Mouse (Mus musculus): ENCODE results near the gene Fez2. TPM values are rescaled to one million over a fixed set of nuclear protein-coding genes. Genes with fewer than 3 reads are reported as not detected.

The Fez2 gene
- polyA plus RNA-seq, 3 experiments from 2014 or later: 8.6 to 11.1 (median 10.4) TPM

DNA sequence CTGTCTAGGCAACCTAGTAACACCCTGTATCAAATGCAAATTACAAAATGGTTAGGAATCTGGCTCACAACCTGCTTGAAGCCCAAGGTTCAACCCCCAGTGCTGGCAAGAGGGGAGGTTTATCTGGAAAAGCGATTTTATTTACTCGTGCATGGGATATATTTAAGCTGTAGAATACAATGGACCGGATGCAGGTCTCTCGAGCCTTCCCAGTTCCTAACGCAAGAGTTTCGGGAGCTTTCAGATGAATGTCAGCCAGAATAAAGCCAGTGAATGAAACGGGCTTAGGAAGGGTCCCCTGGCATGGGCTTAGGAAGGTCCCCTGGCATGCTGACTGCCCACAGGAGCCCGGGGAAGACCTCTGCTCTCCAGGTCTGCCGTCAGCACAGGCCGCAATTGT is 11.1 kb downstream of the Fez2 start:
- no peak for ATAC-seq

DNA sequence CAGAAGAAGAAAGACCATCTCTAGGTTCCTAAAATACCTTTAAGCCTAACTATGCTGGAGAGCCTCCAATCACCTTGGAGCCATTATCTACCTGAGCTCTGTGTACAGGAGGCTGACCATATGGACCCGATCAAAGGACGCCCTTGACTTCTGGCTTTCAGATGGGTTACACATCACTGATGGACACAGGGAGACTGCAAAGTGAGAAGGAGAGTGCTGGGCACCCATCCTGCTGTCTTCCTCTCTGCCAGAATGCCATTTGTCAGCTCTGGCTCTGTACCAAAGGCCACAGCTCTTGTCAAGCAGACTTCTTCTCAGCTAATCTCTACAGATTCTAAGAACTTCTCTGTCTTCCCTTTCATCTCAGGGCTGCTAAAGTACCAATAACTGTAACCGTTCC is 12.6 kb downstream of the Fez2 start:
- no peak for ATAC-seq

DNA sequence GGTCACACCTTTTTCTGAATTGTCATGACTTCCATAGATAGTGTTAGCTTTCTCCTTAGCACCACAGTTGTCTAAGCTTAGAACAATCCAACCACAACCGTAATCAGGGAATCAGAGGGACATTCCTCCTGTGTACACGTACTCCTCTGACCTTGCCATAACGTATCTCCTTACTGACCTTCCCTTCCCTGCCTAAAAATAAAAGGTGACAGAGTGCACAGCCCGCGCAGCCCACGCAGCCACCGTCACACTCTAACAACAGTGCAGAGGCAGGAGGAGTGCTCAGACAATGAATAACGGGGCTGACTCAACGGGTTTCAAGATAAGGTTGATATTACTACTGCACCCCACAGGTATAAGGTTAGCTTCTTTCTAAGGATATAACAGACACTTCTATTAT is 14.1 kb downstream of the Fez2 start:
- no peak for ATAC-seq

DNA sequence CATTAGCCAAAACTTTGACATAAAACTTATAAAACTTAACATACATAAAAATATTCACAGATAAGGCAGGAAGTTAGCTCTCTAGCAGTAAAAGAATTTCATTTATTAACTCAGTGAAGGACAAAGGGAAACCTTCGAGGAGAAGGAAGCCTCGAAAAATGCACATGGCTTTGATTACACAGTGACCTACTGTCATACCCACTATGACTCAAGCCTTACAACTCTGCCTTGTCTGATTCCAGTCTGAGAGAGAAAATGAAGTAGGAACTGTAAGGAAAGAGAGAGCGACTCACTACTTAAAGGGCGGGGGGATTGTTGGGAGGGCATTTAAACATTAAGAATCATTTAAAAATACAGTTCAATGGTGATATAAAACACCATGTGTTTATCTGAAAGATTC is 14.7 kb downstream of the Fez2 start:
- ATAC-seq: no peak

- no peak for ATAC-seq
Measured at GRCm38 (mm10) chr17:78402174-78402573, 15.8 kb downstream of the Fez2 start.

DNA sequence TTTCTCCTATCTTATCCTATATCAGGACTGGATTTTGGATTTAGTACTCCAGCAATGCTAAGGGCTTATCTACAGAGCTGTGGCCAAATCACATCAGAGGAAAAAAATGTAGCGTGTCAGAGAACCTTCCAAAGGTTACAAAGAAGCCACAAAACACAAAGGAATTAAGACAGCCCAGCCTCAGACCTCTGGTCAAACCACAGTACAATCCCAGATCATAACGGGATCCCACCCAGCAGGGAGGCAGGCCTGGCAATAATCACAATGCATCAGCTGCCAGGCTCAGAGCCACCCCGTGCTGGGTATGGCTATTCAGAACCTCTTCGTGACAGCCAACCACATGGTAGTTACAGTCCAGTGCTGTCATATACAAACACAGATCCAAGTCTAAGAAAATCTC is 16.2 kb downstream of the Fez2 start:
- ATAC-seq: no peak

- no peak for ATAC-seq
Measured at GRCm38 (mm10) chr17:78401311-78401710, 16.6 kb downstream of the Fez2 start.

- ATAC-seq: peak; percentile 73
Measured at GRCm38 (mm10) chr17:78400130-78400840, 17.7 kb downstream of the Fez2 start.

- ATAC-seq: no peak
Measured at GRCm38 (mm10) chr17:78392401-78393087, 25.4 kb downstream of the Fez2 start.

DNA sequence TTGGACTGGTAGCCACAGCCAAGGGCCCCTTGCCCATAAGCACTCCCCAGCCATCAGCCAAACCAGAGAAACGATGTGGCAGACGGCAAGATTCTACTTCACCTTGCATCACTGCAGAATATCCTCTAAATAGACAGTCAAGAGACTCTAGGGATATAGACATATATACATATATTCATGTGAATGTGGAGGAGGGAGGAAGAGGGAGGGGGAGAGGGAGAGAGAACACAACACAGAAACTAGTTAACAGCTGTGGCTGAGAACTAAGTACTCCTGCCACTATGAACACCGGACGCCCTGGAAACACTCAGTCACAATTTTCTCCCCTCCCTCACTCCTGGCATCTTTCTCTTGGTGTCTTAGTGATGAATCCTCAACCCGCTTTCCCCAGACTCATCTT is 28.4 kb downstream of the Fez2 start:
- no peak for ATAC-seq

- ATAC-seq: no peak
Measured at GRCm38 (mm10) chr17:78388101-78388847, 29.7 kb downstream of the Fez2 start.

GRCm38 (mm10) chr17:78387665-78388064 is 30.3 kb downstream of the Fez2 start:
- no peak for ATAC-seq

DNA sequence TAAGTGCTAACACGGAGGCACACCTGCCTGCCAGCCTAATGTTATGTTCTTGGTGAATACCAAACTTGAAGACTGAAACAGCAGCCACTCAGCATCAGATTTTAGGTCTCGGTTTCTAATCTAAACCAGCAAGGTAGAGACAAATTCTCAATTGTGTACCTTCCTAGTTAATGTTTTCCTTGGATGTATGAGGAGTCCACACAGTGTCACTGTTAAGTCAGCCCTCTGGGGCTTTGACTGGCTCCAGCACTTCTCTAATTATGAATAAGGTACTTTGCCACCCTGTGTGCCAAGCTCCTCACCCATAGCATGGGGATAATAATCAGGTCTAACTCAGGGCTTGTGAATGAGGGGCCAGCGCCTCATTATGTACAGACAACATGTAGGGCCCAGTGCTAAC is 35.6 kb downstream of the Fez2 start:
- no peak for ATAC-seq

DNA sequence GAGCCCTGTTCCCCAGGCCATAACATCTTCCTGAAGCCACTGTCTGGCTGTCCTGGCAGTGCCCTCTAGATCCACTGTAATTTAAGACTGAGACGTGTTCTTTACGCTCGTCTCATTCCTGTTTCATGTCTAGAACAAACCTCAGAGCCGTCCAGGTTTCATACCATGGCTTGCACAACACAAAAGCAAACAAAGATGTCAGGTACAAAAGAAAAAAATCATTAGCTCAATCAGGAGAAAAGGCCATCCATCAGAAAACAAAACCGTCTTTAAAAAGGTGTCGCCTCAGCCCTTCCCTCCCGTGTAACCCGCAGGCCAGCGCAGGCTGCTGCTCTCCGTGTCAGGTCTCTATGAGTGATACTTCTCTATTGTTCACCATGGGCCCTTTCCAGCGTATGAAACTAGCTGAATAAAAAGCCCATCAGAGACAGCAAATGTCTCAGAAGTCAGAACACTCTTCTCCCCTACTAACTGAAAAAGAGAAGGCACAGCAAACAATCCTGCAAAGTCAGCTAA is 38.2 kb downstream of the Fez2 start:
- ATAC-seq: no peak

DNA sequence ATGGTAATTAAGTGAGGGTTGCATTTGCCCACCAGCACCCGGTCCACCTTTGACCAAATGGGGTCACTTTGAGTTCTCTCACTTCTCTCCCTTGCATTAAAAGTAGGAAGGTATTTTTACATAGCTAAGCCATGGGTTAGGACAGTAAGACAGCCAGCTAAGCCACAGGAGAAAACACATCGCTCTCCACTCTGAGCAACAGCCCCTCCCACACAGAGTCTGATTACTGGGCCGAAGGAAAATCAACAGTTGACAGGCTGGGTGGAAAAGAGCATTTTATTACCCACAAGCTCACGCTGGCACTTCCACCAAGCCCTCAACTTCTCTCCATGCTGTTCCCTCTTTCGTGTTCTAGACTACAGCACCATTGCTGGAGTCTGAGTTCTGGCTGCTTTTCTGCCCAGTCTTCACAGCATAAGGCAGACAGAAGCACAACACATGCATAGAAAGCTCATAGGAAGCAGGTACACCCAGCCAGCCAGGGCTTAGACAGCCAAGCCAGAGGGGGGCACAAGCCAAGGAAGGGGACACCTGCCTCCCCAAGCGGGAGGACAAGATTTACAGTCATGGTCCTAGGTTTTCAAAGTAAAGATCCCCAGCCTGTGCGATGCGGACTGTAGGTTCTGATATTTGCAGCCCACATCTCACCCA is 38.7 kb downstream of the Fez2 start:
- ATAC-seq: no peak

DNA sequence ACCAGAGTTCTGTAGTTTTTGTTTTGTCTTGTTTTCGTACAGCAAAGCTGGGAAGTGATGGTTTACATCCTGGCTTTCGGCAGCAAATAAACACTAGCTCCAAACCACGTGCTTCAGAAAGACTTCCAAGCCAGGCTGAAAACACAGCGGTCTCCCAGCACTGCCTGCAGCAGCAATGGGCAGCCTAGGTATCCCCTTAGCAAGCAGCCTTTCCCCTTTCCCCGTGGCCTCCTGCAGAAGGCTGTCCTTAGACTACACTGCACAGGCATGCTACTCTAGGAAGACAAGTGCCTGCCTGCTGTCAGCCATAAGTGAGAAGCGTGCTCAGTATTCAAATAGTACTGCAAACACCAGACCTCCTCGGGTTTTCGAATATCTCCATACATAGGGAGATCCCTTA is 41.4 kb downstream of the Fez2 start:
- no peak for ATAC-seq

- ATAC-seq: no peak
Measured at GRCm38 (mm10) chr17:78374756-78375155, 43.2 kb downstream of the Fez2 start.

DNA sequence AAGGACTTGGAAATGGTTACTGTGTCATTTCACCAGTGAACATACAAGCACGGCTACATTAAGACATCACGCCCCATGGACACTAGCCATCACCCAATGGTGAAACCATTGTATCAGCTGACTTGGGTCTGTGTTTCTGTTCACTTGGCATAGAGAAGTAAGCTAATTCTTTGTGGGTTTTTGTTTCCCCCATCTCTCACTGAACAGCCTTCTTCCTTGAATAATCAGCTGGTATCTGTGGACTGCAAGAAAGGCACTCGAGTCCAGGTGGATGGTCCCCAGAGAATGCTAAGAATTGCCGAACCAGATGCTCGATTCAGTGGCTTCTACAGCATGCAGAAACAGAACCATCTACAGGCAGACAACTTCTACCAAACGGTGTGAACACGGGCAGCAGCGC is 44.1 kb downstream of the Fez2 start:
- ATAC-seq: no peak

DNA sequence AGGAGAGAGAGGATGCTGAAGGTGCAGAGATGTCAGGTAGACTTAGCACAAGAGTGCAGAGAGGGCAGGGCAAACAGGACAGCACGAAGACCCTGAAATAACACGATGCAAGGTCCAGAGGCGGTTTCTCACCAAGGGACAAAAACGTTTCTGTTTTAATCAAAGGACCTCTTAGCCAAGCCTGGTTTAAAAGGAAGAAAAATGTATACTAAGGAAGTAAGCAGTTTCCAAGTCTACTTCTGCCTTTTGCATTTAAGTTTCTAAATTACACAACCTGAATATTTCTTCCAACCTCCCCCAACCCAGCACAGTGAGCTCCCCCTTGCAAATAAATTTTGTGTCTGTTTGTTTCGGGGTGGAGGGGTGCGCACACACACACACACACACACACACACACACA is 44.8 kb downstream of the Fez2 start:
- ATAC-seq: no peak

DNA sequence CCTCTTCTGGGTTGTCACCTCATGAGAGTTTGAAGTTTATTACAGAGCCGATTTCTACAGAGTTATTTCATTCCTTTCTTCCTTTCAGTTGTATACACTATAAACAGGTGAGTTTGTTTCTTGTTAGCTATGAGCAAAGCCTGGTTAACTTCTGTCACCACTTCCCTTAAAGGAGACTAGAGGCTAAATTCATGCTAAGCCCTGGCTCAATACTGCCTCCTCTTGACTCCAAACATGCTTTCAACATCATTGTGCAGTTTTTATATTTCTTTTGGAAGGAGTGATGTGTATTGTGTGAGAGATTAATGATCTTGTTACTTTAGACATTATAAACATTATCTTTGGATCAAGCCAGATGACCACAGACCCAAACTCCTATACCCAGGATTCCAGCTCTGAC is 47.5 kb downstream of the Fez2 start:
- ATAC-seq: peak; percentile 71

DNA sequence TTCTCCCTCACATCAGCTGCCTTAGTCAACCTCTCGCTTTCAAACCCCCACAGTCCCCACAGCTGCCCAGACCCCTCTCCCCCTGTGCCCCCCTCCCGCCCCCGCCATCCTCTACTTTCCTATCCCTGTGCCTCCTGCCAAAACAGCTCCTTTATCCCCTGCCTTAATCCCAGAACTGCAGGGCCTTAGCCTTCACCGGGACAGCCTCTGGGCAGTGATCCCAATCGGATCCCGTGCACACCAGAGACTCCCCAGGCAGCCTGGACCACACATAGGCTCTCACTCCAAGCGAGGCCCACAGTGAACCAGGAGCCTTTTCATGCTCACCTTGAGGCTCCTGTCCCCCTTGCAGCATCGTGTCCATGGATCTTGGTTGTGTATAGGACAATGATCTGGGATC is 49.5 kb downstream of the Fez2 start:
- no peak for ATAC-seq

- ATAC-seq: no peak
Measured at GRCm38 (mm10) chr17:78366070-78366469, 51.9 kb downstream of the Fez2 start.

Measured in inflammation-experienced regulatory T-cells, adult 6 months (primary cell).